Mouse (Mus musculus): ENCODE measurements at regions not wholly inside any gene's neighbourhood (a gene's known extent, or its start where the extent isn't known, plus 50 kb on each side); places are given as distances from the start of the nearest gene placed in this dataset.

- no peak overlapping the region for H3K4me2 ChIP-seq (ENCODE audit: low read length)
- ATAC-seq (replicated peaks; ENCODE audit: low FRiP score, low TSS enrichment, low read depth) = no peak
- 75% methylated on average over 8 of the region's 8 CpGs for WGBS
- DNase-seq (ENCODE audit: low spot score) = no peak
- H3K4me3 ChIP-seq (ENCODE audit: low read depth, low read length) = no peak overlapping the region
- H3K4me1 ChIP-seq (replicated peaks; ENCODE audit: control insufficient read depth, insufficient read depth, low read length) = no peaks in the 10 kb centered on the region
- no peak overlapping the region for H3K9ac ChIP-seq (ENCODE audit: low read length)
- no peaks in the 10 kb centered on the region for H3K27me3 ChIP-seq (replicated peaks; ENCODE audit: control insufficient read depth, insufficient read depth, low read length)
- H3K27ac ChIP-seq (ENCODE audit: low read depth) = no peak overlapping the region
- H3K9me3 ChIP-seq (ENCODE audit: control insufficient read depth, low read length) = peaks cover 4% of the 10 kb centered on the region; the same call in 1 of the 2 replicates
- no peaks in the 10 kb centered on the region for H3K36me3 ChIP-seq (ENCODE audit: control insufficient read depth, insufficient read depth, low read length)
Measured at GRCm38 (mm10) chr10:42102320-42102719, 84.1 kb upstream of the Armc2 start.

DNA sequence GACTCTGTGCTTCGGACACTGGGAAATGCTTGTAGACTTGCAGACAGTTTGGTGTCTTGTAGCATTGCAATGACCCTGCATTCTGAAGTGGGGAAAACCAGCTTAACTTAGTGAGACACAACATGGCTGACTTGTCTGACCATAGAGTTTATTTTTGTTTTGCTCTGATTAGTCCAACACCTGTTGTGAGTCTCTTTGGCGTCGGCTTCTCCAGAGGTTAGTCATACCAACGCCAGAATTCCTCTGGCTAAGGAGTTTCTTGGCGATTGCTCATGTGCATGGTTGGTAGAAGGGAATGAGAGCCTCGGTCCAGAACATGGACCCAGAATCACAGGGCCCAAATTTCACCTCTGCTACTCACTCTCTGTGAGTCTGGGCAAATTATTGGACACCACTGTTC is 82.9 kb upstream of the Armc2 start:
- H3K36me3 ChIP-seq (ENCODE audit: control insufficient read depth, insufficient read depth, low read length) = no peaks in the 10 kb centered on the region

DNA sequence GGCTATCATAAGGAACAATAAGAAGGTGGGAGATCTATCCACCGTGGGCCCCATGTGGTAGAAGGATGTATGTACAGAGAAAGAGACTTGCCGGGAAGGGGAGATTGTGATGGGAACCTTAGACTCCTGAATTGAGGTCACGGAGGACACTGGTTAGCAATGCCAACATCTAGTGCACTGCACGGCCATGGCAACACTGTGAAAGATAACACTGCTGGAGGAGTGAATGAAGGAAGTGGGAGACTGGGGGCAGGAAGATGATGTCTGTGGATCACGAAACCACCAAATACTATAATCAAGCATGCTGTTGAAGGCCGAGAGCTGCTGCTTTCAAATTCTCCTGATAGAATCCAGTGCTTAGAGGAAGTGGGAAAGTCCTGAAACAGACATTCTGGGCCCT is 78.7 kb upstream of the Armc2 start:
- ATAC-seq (replicated peaks; ENCODE audit: low FRiP score, low TSS enrichment, low read depth) (no peak), DNase-seq (ENCODE audit: low spot score) (no peak)
- Histone ChIP-seq H3K4me1 (replicated peaks; ENCODE audit: control insufficient read depth, insufficient read depth, low read length) (no peaks in the 10 kb centered on the region; the same call in 1 of the 2 replicates), H3K9me3 (ENCODE audit: control insufficient read depth, low read length) (no peaks in the 10 kb centered on the region), H3K36me3 (ENCODE audit: control insufficient read depth, insufficient read depth, low read length) (no peaks in the 10 kb centered on the region), H3K4me2 (ENCODE audit: low read length) (no peak overlapping the region), H3K27me3 (replicated peaks; ENCODE audit: control insufficient read depth, insufficient read depth, low read length) (no peaks in the 10 kb centered on the region), H3K9ac (ENCODE audit: low read length) (no peak overlapping the region), H3K4me3 (ENCODE audit: low read depth, low read length) (no peak overlapping the region), H3K27ac (ENCODE audit: low read depth) (no peak overlapping the region)
- WGBS = 77% methylated on average over 6 of the region's 6 CpGs

More for the DNA sequence above, 82.9 kb upstream of the Armc2 start:
- Histone ChIP-seq H3K9me3 (ENCODE audit: control insufficient read depth, low read length) (peaks cover 4% of the 10 kb centered on the region; the same call in 1 of the 2 replicates), H3K4me1 (replicated peaks; ENCODE audit: control insufficient read depth, insufficient read depth, low read length) (no peaks in the 10 kb centered on the region), H3K9ac (ENCODE audit: low read length) (no peak overlapping the region), H3K27ac (ENCODE audit: low read depth) (no peak overlapping the region), H3K4me3 (ENCODE audit: low read depth, low read length) (no peak overlapping the region), H3K27me3 (replicated peaks; ENCODE audit: control insufficient read depth, insufficient read depth, low read length) (no peaks in the 10 kb centered on the region), H3K4me2 (ENCODE audit: low read length) (no peak overlapping the region)
- DNase-seq (ENCODE audit: low spot score) = no peak
- ATAC-seq (replicated peaks; ENCODE audit: low FRiP score, low TSS enrichment, low read depth) = no peak
- 88% methylated on average over 6 of the region's 6 CpGs for WGBS

DNA sequence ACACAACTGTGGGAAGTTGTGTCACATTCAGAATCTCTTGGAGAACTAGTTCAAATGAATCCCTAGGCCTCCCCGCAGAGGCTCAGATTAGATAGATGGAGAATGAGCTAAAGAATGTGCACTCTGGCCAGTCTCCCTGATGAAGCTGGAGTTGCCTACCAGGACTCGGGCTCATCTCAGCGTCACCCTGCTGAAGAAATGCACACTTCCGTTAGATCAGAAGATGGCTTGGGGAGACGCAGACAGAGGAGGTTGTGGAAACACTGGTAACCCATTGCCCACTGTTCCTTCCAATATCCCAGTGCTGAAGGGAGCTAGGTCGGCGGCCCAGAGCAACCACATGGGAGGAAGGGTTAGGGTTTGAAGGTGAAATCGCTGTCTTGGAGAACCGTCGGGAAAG is 77.7 kb upstream of the Armc2 start:
- H3K9ac ChIP-seq (ENCODE audit: low read length) = no peak overlapping the region
- H3K27ac ChIP-seq (ENCODE audit: low read depth) = no peak overlapping the region
- H3K4me3 ChIP-seq (ENCODE audit: low read depth, low read length) = no peak overlapping the region
- no peaks in the 10 kb centered on the region for H3K27me3 ChIP-seq (replicated peaks; ENCODE audit: control insufficient read depth, insufficient read depth, low read length)
- H3K4me2 ChIP-seq (ENCODE audit: low read length) = no peak overlapping the region
- DNase-seq (ENCODE audit: low spot score) = no peak
- no peaks in the 10 kb centered on the region for H3K36me3 ChIP-seq (ENCODE audit: control insufficient read depth, insufficient read depth, low read length)
- no peak for ATAC-seq (replicated peaks; ENCODE audit: low FRiP score, low TSS enrichment, low read depth)
- H3K4me1 ChIP-seq (replicated peaks; ENCODE audit: control insufficient read depth, insufficient read depth, low read length) = no peaks in the 10 kb centered on the region; the same call in 1 of the 2 replicates
- no peaks in the 10 kb centered on the region for H3K9me3 ChIP-seq (ENCODE audit: control insufficient read depth, low read length)
- 95% methylated on average over 10 of the region's 10 CpGs for WGBS

DNA sequence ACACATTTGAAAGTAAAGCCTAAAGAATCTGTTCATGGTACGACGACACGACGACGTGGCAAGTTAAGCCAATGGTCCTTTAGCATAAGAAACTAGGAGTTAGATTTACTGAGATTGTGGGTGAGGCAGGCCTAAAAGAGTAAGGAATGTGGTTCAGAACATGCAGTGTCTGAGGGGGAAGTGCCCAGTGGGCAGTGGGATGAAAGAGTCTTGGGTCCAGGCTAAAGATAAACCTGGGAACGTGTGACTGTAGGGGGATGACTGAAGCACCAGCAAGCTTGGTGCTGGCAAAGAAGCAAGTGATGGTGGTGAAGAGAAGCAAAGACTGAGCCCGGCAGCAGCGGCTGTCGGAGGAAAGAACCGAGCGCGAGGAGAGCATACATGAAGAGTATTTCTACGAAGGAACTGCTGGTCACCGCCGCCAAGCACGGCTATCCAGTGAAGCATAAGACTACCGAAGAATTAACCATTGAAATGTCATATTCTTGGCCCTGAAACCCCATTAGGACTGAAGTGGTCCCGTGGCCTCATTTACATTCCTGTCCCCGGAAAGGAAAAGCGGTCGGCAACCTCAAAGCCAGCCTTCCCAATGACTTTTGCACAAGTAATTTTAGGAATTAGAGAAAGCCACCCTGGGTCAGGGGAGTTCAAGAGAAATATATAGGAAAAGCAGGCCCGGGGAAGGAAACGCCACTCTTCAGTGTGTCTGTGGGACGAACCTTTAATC is 76.2 kb upstream of the Armc2 start:
- H3K27me3 ChIP-seq (replicated peaks; ENCODE audit: control insufficient read depth, insufficient read depth, low read length) = no peaks in the 10 kb centered on the region
- no peak overlapping the region for H3K4me2 ChIP-seq (ENCODE audit: low read length)
- H3K4me3 ChIP-seq (ENCODE audit: low read depth, low read length) = no peak overlapping the region
- H3K27ac ChIP-seq (ENCODE audit: low read depth) = no peak overlapping the region
- 88% methylated on average over 24 of the region's 24 CpGs for WGBS
- peaks cover 7% of the 10 kb centered on the region for H3K4me1 ChIP-seq (replicated peaks; ENCODE audit: control insufficient read depth, insufficient read depth, low read length)
- no peaks in the 10 kb centered on the region for H3K36me3 ChIP-seq (ENCODE audit: control insufficient read depth, insufficient read depth, low read length)
- no peak for ATAC-seq (replicated peaks; ENCODE audit: low FRiP score, low TSS enrichment, low read depth)
- H3K9me3 ChIP-seq (ENCODE audit: control insufficient read depth, low read length) = no peaks in the 10 kb centered on the region
- no peak for DNase-seq (ENCODE audit: low spot score)
- no peak overlapping the region for H3K9ac ChIP-seq (ENCODE audit: low read length)

GRCm38 (mm10) chr10:42093176-42093759 is 75.0 kb upstream of the Armc2 start:
- ATAC-seq (replicated peaks; ENCODE audit: low FRiP score, low TSS enrichment, low read depth) (no peak), DNase-seq (ENCODE audit: low spot score) (no peak)
- H3K27ac ChIP-seq (ENCODE audit: low read depth) = no peak overlapping the region
- H3K36me3 ChIP-seq (ENCODE audit: control insufficient read depth, insufficient read depth, low read length) = no peaks in the 10 kb centered on the region
- peaks cover 17% of the 10 kb centered on the region for H3K4me1 ChIP-seq (replicated peaks; ENCODE audit: control insufficient read depth, insufficient read depth, low read length)
- 85% methylated on average over 8 of the region's 8 CpGs for WGBS
- H3K4me2 ChIP-seq (ENCODE audit: low read length) = no peak overlapping the region
- no peak overlapping the region for H3K9ac ChIP-seq (ENCODE audit: low read length)
- no peaks in the 10 kb centered on the region for H3K27me3 ChIP-seq (replicated peaks; ENCODE audit: control insufficient read depth, insufficient read depth, low read length)
- H3K9me3 ChIP-seq (ENCODE audit: control insufficient read depth, low read length) = no peaks in the 10 kb centered on the region
- H3K4me3 ChIP-seq (ENCODE audit: low read depth, low read length) = no peak overlapping the region

DNA sequence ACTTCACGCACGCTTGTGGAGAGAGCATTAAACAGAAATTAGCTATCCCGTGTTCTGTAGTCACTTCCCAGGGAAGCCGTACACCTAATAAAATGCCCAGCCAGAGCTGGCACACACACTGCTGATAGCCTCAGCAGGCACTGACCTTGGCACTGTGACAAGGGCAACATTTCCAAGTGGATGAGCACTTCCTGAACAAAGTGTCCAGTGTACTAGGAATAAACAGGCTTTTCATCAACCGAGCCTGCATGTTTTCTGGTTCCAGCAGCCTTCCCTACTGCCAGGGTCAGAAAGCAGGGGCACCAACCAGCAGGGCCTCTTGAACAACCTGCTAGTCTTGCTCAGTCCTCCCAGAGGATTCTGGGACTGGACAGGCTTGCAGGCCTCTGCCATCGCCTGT is 74.3 kb upstream of the Armc2 start:
- WGBS = 71% methylated on average over 6 of the region's 6 CpGs
- DNase-seq (ENCODE audit: low spot score) (no peak), ATAC-seq (replicated peaks; ENCODE audit: low FRiP score, low TSS enrichment, low read depth) (no peak)

GRCm38 (mm10) chr10:42091546-42092168 is 73.4 kb upstream of the Armc2 start:
- no peak overlapping the region for H3K4me2 ChIP-seq (ENCODE audit: low read length)
- no peak overlapping the region for H3K27ac ChIP-seq (ENCODE audit: low read depth)
- DNase-seq (ENCODE audit: low spot score) = no peak
- no peak overlapping the region for H3K9ac ChIP-seq (ENCODE audit: low read length)
- H3K4me3 ChIP-seq (ENCODE audit: low read depth, low read length) = no peak overlapping the region
- 66% methylated on average over 11 of the region's 11 CpGs for WGBS
- no peaks in the 10 kb centered on the region for H3K36me3 ChIP-seq (ENCODE audit: control insufficient read depth, insufficient read depth, low read length)
- peak; percentile 40; the same call in 1 of the 2 replicates for ATAC-seq (replicated peaks; ENCODE audit: low FRiP score, low TSS enrichment, low read depth)
- peaks cover 17% of the 10 kb centered on the region for H3K4me1 ChIP-seq (replicated peaks; ENCODE audit: control insufficient read depth, insufficient read depth, low read length)
- no peaks in the 10 kb centered on the region for H3K27me3 ChIP-seq (replicated peaks; ENCODE audit: control insufficient read depth, insufficient read depth, low read length)
- no peaks in the 10 kb centered on the region for H3K9me3 ChIP-seq (ENCODE audit: control insufficient read depth, low read length)

More for the DNA sequence above, 74.3 kb upstream of the Armc2 start:
- Histone ChIP-seq H3K9me3 (ENCODE audit: control insufficient read depth, low read length) (no peaks in the 10 kb centered on the region), H3K27me3 (replicated peaks; ENCODE audit: control insufficient read depth, insufficient read depth, low read length) (no peaks in the 10 kb centered on the region), H3K4me1 (replicated peaks; ENCODE audit: control insufficient read depth, insufficient read depth, low read length) (peaks cover 17% of the 10 kb centered on the region), H3K27ac (ENCODE audit: low read depth) (no peak overlapping the region), H3K36me3 (ENCODE audit: control insufficient read depth, insufficient read depth, low read length) (no peaks in the 10 kb centered on the region), H3K4me2 (ENCODE audit: low read length) (no peak overlapping the region), H3K9ac (ENCODE audit: low read length) (no peak overlapping the region), H3K4me3 (ENCODE audit: low read depth, low read length) (no peak overlapping the region)
